Mouse (Mus musculus): ENCODE data around the gene Acd.

The Acd gene

GRCm38 (mm10) chr8:105700966-105701824 lies at the start of gene Acd, which contains the start of gene Pard6a:
Acd (minus strand) TSS chr8:105701102.
Pard6a (plus strand) TSS chr8:105701148.
- peak; percentile 98 for DNase-seq (ENCODE audit: low spot score)

- DNase-seq (ENCODE audit: low spot score): peak; percentile 25
These were observed 49.7 kb upstream of the Acd start for GRCm38 (mm10) chr8:105750606-105751005.

- no peak for DNase-seq (ENCODE audit: low spot score)
These were observed 42.4 kb upstream of the Acd start for GRCm38 (mm10) chr8:105743301-105743700.

GRCm38 (mm10) chr8:105739216-105739615 lies 38.3 kb upstream of the Acd start:
- DNase-seq (ENCODE audit: low spot score): no peak

GRCm38 (mm10) chr8:105732186-105732585 lies 31.3 kb upstream of the Acd start:
- DNase-seq (ENCODE audit: low spot score): no peak

- DNase-seq (ENCODE audit: low spot score): peak; percentile 33
These were observed 26.7 kb upstream of the Acd start for GRCm38 (mm10) chr8:105727397-105728124.

GRCm38 (mm10) chr8:105725726-105726125 lies 24.8 kb upstream of the Acd start:
- DNase-seq (ENCODE audit: low spot score): no peak

GRCm38 (mm10) chr8:105722861-105723260 lies 22.0 kb upstream of the Acd start:
- no peak for DNase-seq (ENCODE audit: low spot score)

GRCm38 (mm10) chr8:105719637-105720036 lies 18.7 kb upstream of the Acd start:
- DNase-seq (ENCODE audit: low spot score): no peak

- no peak for DNase-seq (ENCODE audit: low spot score)
These were observed 15.5 kb upstream of the Acd start for GRCm38 (mm10) chr8:105716302-105716945.

GRCm38 (mm10) chr8:105715042-105715441 lies 14.1 kb upstream of the Acd start:
- no peak for DNase-seq (ENCODE audit: low spot score)

GRCm38 (mm10) chr8:105714139-105714538 lies 13.2 kb upstream of the Acd start:
- peak; percentile 93 for DNase-seq (ENCODE audit: low spot score)

GRCm38 (mm10) chr8:105712286-105712685 lies 11.4 kb upstream of the Acd start:
- no peak for DNase-seq (ENCODE audit: low spot score)

- no peak for DNase-seq (ENCODE audit: low spot score)
These were observed 8.4 kb upstream of the Acd start for GRCm38 (mm10) chr8:105709317-105709716.

- DNase-seq (ENCODE audit: low spot score): no peak
These were observed 7.8 kb upstream of the Acd start for GRCm38 (mm10) chr8:105708675-105709074.

GRCm38 (mm10) chr8:105707498-105708403 lies 6.8 kb upstream of the Acd start, which contains the start of the genes 4933405L10Rik and Enkd1:
4933405L10Rik (plus strand) TSS chr8:105707655.
Enkd1 (minus strand) TSS chr8:105708210.
- peak; percentile 96 for DNase-seq (ENCODE audit: low spot score)

GRCm38 (mm10) chr8:105706426-105706825 lies 5.5 kb upstream of the Acd start:
- DNase-seq (ENCODE audit: low spot score): no peak

- DNase-seq (ENCODE audit: low spot score): no peak
These were observed 4.1 kb upstream of the Acd start for GRCm38 (mm10) chr8:105704955-105705354.

- DNase-seq (ENCODE audit: low spot score): no peak
These were observed 3.4 kb upstream of the Acd start for GRCm38 (mm10) chr8:105704146-105704812.

GRCm38 (mm10) chr8:105702731-105703415 lies 2.0 kb upstream of the Acd start:
- no peak for DNase-seq (ENCODE audit: low spot score)

All from embryo, embryonic 10 days (tissue).